Mouse (Mus musculus) granulocyte monocyte progenitor cell, adult 5-6 weeks (primary cell): ENCODE data around the gene Gm13696. TPM values are rescaled to one million over a fixed set of nuclear protein-coding genes. Genes with fewer than 3 reads are reported as not detected.
"Not testable (repeated sequence)": the region's sequence is repeated elsewhere in the genome, so short reads cannot be mapped to it uniquely, and the experiment has no call there.

Experiments used
- ATAC-seq: replicated peaks from 2 replicates; pipeline ENCODE4 v1.8.0; 2016; ENCODE audit warnings: mild to moderate bottlenecking, moderate TSS enrichment, inconsistent platforms; ENCODE audit not compliant: poor library complexity, severe bottlenecking
- total RNA-seq, 2 experiments: library from RNA; stranded (forward) in 1 of 2; stranded (reverse) in 1 of 2; fragments of 200-712, 200-1000 nt in 1 of 2; fragments of >200 nt in 1 of 2; fragmentation: Nextera tagmentation in 1 of 2; gene quantifications; 2 replicates each; pipeline ENCODE4 v1.2.3; 2014 to 2017

Gm13696 gene
- total RNA-seq (2014; fragmentation: Nextera tagmentation) (not detected in 2 replicates), total RNA-seq (2017) (0.10 and 0.13 TPM in 2 replicates)

GRCm38 (mm10) chr2:83972823-83973222 is at the start of gene Gm13696:
Gene Gm13696, plus strand, starts transcription at chr2:83973123.
- not testable (repeated sequence) for ATAC-seq

DNA sequence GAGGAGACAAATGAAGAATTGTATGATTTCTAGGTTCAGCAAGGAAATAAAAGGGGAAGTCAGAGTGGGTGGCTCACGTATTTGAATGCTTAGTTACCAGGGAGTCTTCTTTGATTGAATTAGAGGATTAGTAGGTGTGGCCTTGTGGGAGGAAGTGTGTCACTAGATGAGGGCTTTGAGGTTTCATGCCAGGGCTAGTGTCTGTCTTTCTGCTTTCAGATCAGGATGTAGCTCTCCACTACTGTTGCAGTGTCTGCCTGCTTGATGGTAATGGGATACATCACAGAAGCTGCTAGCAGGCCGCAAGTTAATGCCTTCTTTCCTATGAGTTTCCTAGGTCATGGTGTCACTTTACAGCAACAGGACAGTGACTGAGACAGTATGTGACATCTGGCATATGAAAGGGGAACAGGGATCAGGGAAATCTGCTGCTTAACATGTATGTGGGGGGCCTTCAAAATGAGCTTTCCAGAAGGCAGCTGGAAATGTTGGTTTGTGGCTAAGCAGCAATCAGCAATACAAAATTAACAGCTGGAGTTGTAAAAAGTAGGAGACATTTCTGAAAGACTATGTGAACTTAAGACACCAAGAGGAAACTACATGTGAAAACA is 43.3 kb upstream of the Gm13696 start:
- peak; percentile 100 for ATAC-seq

DNA sequence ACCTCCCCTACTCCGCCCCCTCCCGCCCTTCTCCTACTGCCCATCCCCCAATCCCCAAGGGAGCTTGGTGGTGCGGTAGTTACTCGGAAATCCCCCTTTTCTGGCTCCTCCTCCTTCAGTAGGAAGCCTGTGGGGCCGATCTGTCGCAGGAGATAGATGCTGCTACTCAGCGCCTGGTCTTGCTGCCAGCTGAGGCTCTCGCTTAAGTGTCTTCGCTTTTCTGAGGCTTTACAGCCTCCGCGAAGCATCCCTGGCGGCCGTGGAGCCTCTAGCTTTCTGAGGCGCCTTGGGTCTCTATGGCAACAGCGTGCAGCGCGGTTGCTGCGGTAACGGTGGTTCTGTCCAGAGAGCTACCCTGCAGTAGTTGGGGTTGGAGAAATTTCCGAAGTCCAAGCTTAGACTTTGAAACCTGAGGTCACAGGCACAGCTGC is 32.0 kb upstream of the Gm13696 start, which contains the start of gene Zswim2:
Zswim2 (minus strand) TSS at position 298 of the 431 bp plus-strand sequence.
- ATAC-seq: peak; percentile 90

GRCm38 (mm10) chr2:83941378-83941777 is 31.5 kb upstream of the Gm13696 start:
- ATAC-seq: 0 out of 2 replicates have a peak, but pooled peaks have one; percentile 5

DNA sequence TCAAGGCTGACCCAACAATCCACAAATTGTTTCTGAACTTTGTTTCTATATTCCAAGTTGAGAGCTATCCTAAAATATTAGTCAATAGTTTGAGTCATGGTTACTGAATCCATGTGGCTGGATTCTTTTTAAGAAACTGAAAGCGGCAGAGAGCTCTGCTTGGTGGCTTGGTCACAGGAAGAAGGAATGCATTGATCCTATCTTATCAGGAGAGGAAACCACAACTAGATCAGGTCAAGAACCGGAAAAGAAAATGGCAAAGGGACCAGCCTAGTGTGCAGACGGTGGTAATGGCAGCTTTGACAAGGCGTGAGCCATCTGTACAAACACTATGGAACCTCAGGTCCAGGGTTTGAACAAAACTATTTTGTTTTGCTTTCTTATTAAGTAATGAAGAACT is 31.1 kb upstream of the Gm13696 start:
- ATAC-seq: peak; percentile 61

- ATAC-seq: not testable (repeated sequence)
Measured at GRCm38 (mm10) chr2:83955393-83955792, 17.5 kb upstream of the Gm13696 start, which contains the start of gene Gm13698. Gene Gm13698, plus strand, starts transcription at chr2:83955693.

DNA sequence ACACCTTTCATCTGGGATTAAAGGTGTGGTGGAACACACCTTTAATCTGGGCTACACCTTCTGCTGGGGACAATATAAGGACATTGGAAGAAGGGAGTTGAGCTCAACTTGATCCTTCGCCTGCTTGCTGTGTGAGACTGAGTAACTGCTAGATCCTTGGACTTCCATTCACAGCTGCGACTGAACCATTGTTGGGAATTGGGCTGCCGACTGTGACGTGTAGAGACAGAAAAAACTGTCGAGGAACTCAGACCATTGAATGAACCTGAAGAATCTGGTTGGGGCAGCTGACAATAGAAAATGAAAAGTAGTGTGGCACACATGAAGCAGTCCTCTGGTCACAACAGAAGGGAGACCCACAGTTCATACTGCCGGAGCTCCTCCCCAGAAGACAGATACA is 11.7 kb upstream of the Gm13696 start, which contains the start of gene Gm13693:
Gm13693 (plus strand) TSS at position 301 of the 400 bp plus-strand sequence.
- ATAC-seq: not testable (repeated sequence)

DNA sequence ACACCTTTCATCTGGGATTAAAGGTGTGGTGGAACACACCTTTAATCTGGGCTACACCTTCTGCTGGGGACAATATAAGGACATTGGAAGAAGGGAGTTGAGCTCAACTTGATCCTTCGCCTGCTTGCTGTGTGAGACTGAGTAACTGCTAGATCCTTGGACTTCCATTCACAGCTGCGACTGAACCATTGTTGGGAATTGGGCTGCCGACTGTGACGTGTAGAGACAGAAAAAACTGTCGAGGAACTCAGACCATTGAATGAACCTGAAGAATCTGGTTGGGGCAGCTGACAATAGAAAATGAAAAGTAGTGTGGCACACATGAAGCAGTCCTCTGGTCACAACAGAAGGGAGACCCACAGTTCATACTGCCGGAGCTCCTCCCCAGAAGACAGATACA is 5.9 kb upstream of the Gm13696 start, which contains the start of gene Gm13695:
Gm13695 (plus strand) TSS at position 301 of the 400 bp plus-strand sequence.
- not testable (repeated sequence) for ATAC-seq

DNA sequence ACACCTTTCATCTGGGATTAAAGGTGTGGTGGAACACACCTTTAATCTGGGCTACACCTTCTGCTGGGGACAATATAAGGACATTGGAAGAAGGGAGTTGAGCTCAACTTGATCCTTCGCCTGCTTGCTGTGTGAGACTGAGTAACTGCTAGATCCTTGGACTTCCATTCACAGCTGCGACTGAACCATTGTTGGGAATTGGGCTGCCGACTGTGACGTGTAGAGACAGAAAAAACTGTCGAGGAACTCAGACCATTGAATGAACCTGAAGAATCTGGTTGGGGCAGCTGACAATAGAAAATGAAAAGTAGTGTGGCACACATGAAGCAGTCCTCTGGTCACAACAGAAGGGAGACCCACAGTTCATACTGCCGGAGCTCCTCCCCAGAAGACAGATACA is 5.7 kb downstream of the Gm13696 start, which contains the start of gene Gm13694:
Gm13694 (plus strand) TSS at position 301 of the 400 bp plus-strand sequence.
- not testable (repeated sequence) for ATAC-seq

GRCm38 (mm10) chr2:83984443-83984842 is 11.5 kb downstream of the Gm13696 start, which contains the start of gene Gm13697:
Gene Gm13697, plus strand, starts transcription at chr2:83984743.
- ATAC-seq: not testable (repeated sequence)

GRCm38 (mm10) chr2:83990253-83990652 is 17.3 kb downstream of the Gm13696 start, which contains the start of gene Gm13691:
Gene Gm13691, plus strand, starts transcription at chr2:83990553.
- not testable (repeated sequence) for ATAC-seq

DNA sequence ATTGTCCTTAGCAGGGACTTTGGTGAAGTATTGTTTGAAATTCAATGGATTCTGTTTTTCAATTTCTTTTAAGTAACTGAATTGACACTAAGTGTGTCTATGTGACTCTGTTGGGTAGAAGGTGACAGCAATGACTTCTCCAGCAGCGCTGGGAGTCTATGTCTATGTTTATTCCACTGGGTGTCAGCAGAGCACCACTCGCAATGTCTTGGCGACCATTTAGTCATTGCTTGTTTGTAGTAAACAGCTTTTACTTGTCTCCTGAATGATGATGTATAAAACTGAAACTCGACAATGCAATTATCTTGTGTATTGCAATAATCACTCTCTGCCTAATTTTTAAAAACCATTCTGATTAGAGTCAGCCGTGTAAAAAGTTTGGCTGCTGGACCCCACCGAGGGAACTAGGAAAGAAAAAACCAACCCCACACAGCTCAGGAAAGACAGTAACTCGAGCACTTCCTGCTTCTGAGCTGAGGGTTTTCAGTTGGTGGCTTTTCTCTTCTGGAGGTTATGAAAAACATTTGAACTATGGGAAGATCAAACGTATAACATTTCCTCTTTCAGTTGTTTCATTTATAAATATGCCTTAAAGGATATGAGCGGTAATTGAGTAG is 20.8 kb downstream of the Gm13696 start:
- peak; percentile 100 for ATAC-seq

GRCm38 (mm10) chr2:83994526-83994925 is 21.6 kb downstream of the Gm13696 start:
- ATAC-seq: not testable (repeated sequence)

GRCm38 (mm10) chr2:84008913-84009312 is 36.0 kb downstream of the Gm13696 start:
- ATAC-seq: no peak

DNA sequence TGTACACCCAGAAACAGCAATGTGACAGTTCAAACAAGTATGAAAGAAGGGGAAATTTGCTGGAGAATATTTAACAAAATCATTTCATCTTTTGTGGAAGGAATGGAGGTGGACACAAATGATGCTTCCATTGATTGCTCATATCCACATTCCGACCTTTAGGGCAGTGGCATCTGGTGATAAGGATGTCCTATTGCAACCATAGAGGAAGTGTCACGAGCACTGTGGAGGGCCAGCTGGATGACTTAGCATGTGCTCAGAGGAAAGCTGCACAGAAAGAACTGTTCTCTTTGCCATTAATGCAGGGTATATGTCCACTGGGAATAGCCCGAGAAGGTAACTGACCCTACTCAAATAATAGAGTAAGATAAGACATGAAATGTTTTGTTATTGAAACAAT is 36.9 kb downstream of the Gm13696 start:
- peak; percentile 85 for ATAC-seq

- ATAC-seq: no peak
Measured at GRCm38 (mm10) chr2:84014572-84014971, 41.6 kb downstream of the Gm13696 start.

DNA sequence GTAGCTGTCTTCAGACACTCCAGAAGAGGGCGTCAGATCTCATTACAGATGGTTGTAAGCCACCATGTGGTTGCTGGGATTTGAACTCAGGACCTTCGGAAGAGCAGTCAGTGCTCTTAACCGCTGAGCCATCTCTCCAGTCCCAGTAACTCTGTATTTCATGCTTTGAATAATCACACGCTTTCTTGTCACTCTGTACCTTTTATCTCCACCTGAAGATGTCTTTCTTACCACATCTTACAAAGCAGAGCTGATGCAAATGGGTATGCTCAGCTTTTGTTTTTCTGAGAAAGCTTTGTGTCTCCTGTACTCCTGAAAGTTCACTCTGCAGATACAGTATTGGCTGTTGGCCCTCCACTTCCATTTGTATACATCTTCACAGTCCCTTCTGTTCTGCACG is 43.4 kb downstream of the Gm13696 start:
- ATAC-seq: not testable (repeated sequence)

DNA sequence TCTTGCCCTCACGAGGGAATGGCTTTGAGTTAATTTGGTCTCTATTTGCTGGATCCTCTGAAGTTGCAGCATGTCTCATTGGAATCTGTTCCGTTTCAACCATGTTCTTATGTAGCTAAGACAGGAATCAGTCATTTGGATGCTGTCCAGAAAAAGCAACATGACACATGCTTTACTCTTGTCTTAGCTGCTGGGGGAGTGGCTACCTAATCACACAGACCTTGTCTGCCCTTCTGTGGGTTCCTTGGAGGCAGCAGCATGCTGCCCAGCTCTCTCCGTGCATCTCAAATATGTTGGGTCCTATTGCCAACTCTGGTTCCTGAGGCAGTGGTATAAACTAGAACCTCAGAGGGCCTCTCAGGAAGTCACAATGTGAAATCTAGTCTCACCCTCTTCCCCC is 45.4 kb downstream of the Gm13696 start:
- ATAC-seq: peak; percentile 33

GRCm38 (mm10) chr2:84019519-84020305 is 46.8 kb downstream of the Gm13696 start:
- ATAC-seq: peak; percentile 79

- ATAC-seq: no peak
Measured at GRCm38 (mm10) chr2:84021930-84022329, 49.0 kb downstream of the Gm13696 start.
